Mouse (Mus musculus) midbrain, embryonic 12.5 days (tissue): ENCODE measurements at regions not wholly inside any gene's neighbourhood (a gene's known extent, or its start where the extent isn't known, plus 50 kb on each side); places are given as distances from the start of the nearest gene placed in this dataset.
"Not testable (repeated sequence)": the region's sequence is repeated elsewhere in the genome, so short reads cannot be mapped to it uniquely, and the experiment has no call there.

Experiments used
- ATAC-seq: fragments of 200-750 bp; cut with Nextera tagmentation; 2 replicates; pipeline ENCODE4 v1.8.0; 2017; ENCODE audit warnings: low read depth, moderate TSS enrichment, moderate library complexity; ENCODE audit not compliant: low FRiP score
- H3K27ac ChIP-seq: fragments of 300-500 bp; sonication (generic); replicated peaks from 2 replicates; pipeline ENCODE4 v1.5.1; 2016; ENCODE audit warnings: mild to moderate bottlenecking
- H3K27me3 ChIP-seq: fragments of 300-500 bp; sonication (generic); 2 replicates; pipeline ENCODE4 v1.6.1; 2016; ENCODE audit warnings: mild to moderate bottlenecking
- H3K36me3 ChIP-seq: fragments of 300-500 bp; sonication (generic); 2 replicates; pipeline ENCODE4 v1.6.1; 2016
- H3K4me1 ChIP-seq: fragments of 300-500 bp; sonication (generic); 2 replicates; pipeline ENCODE4 v1.6.1; 2016
- H3K4me2 ChIP-seq: fragments of 300-500 bp; sonication (generic); replicated peaks from 2 replicates; pipeline ENCODE4 v1.6.1; 2016; ENCODE audit warnings: mild to moderate bottlenecking, moderate library complexity
- H3K4me3 ChIP-seq: fragments of 300-500 bp; sonication (generic); 2 replicates; pipeline ENCODE4 v1.5.1; 2016; ENCODE audit warnings: mild to moderate bottlenecking
- H3K9ac ChIP-seq: fragments of 300-500 bp; sonication (generic); replicated peaks from 2 replicates; pipeline ENCODE4 v1.6.1; 2016; ENCODE audit warnings: mild to moderate bottlenecking, moderate library complexity
- H3K9me3 ChIP-seq: fragments of 300-500 bp; sonication (generic); 2 replicates; pipeline ENCODE4 v1.6.1; 2016; ENCODE audit warnings: mild to moderate bottlenecking
- WGBS: fragments of 180-500 bp; shearing (Covaris S2); methylation state at CpG from one replicate; pipeline ENCODE4 v1.1.7; 2016; 5-methylcytosine and 5-hydroxymethylcytosine counted together

GRCm38 (mm10) chr9:11328900-11329299 lies 424.3 kb upstream of the Cntn5 start:
- no peaks in the 10 kb centered on the region for H3K4me1 ChIP-seq
- H3K4me3 ChIP-seq, result no peak overlapping the region
- H3K27ac ChIP-seq, result no peak overlapping the region
- ATAC-seq, result no peak
- H3K4me2 ChIP-seq, result no peak overlapping the region
- H3K36me3 ChIP-seq, result no peaks in the 10 kb centered on the region
- 85% methylated on average over 4 of the region's 4 CpGs for WGBS
- no peak overlapping the region for H3K9ac ChIP-seq
- no peaks in the 10 kb centered on the region for H3K27me3 ChIP-seq
- H3K9me3 ChIP-seq, result no peaks in the 10 kb centered on the region

GRCm38 (mm10) chr9:11317221-11317620 lies 412.6 kb upstream of the Cntn5 start:
- H3K9me3 ChIP-seq, result no peaks in the 10 kb centered on the region
- H3K9ac ChIP-seq, result no peak overlapping the region
- 93% methylated on average over 1 of the region's 1 CpGs for WGBS
- H3K36me3 ChIP-seq, result no peaks in the 10 kb centered on the region
- H3K27ac ChIP-seq, result no peak overlapping the region
- no peaks in the 10 kb centered on the region for H3K4me1 ChIP-seq
- ATAC-seq, result no peak
- H3K27me3 ChIP-seq, result no peaks in the 10 kb centered on the region
- no peak overlapping the region for H3K4me3 ChIP-seq
- H3K4me2 ChIP-seq, result no peak overlapping the region

GRCm38 (mm10) chr9:11297116-11297515 lies 392.5 kb upstream of the Cntn5 start:
- H3K27me3 ChIP-seq, ATAC-seq, H3K9ac ChIP-seq, H3K9me3 ChIP-seq, H3K4me3 ChIP-seq, H3K4me2 ChIP-seq, H3K36me3 ChIP-seq, H3K4me1 ChIP-seq, H3K27ac ChIP-seq: not testable (repeated sequence)
- WGBS, result 96% methylated on average over 17 of the region's 17 CpGs

GRCm38 (mm10) chr9:11285135-11285534 lies 380.6 kb upstream of the Cntn5 start:
- Histone ChIP-seq H3K27ac (no peak overlapping the region), H3K4me2 (no peak overlapping the region), H3K4me3 (no peak overlapping the region), H3K9ac (no peak overlapping the region), H3K4me1 (no peaks in the 10 kb centered on the region), H3K27me3 (no peaks in the 10 kb centered on the region), H3K36me3 (no peaks in the 10 kb centered on the region), H3K9me3 (no peaks in the 10 kb centered on the region)
- no peak for ATAC-seq
- 85% methylated on average over 4 of the region's 4 CpGs for WGBS

GRCm38 (mm10) chr9:11284549-11284948 lies 380.0 kb upstream of the Cntn5 start:
- no peaks in the 10 kb centered on the region for H3K4me1 ChIP-seq
- 74% methylated on average over 1 of the region's 1 CpGs for WGBS
- H3K27me3 ChIP-seq, result no peaks in the 10 kb centered on the region
- ATAC-seq, result no peak
- no peak overlapping the region for H3K27ac ChIP-seq
- no peaks in the 10 kb centered on the region for H3K9me3 ChIP-seq
- H3K9ac ChIP-seq, result no peak overlapping the region
- H3K36me3 ChIP-seq, result no peaks in the 10 kb centered on the region
- H3K4me3 ChIP-seq, result no peak overlapping the region
- H3K4me2 ChIP-seq, result no peak overlapping the region

- no peak for ATAC-seq
- 85% methylated on average over 5 of the region's 5 CpGs for WGBS
Observed at GRCm38 (mm10) chr9:11279409-11280127, 375.0 kb upstream of the Cntn5 start.

GRCm38 (mm10) chr9:11277810-11278209 lies 373.2 kb upstream of the Cntn5 start:
- H3K4me2 ChIP-seq, result no peak overlapping the region
- H3K4me1 ChIP-seq, result no peaks in the 10 kb centered on the region
- H3K4me3 ChIP-seq, result no peak overlapping the region
- no peaks in the 10 kb centered on the region for H3K36me3 ChIP-seq
- H3K27me3 ChIP-seq, result no peaks in the 10 kb centered on the region
- H3K27ac ChIP-seq, result no peak overlapping the region
- no peak for ATAC-seq
- WGBS, result 95% methylated on average over 22 of the region's 22 CpGs
- no peak overlapping the region for H3K9ac ChIP-seq
- no peaks in the 10 kb centered on the region for H3K9me3 ChIP-seq

More at GRCm38 (mm10) chr9:11279409-11280127, 375.0 kb upstream of the Cntn5 start:
- Histone ChIP-seq H3K9ac (no peak overlapping the region), H3K27me3 (no peaks in the 10 kb centered on the region), H3K9me3 (no peaks in the 10 kb centered on the region), H3K4me3 (no peak overlapping the region), H3K36me3 (no peaks in the 10 kb centered on the region), H3K4me1 (no peaks in the 10 kb centered on the region), H3K27ac (no peak overlapping the region), H3K4me2 (no peak overlapping the region)

GRCm38 (mm10) chr9:11276966-11277365 lies 372.4 kb upstream of the Cntn5 start:
- WGBS, result 84% methylated on average over 4 of the region's 4 CpGs
- Histone ChIP-seq H3K9ac (no peak overlapping the region), H3K27ac (no peak overlapping the region), H3K27me3 (no peaks in the 10 kb centered on the region), H3K9me3 (no peaks in the 10 kb centered on the region), H3K4me3 (no peak overlapping the region), H3K4me1 (no peaks in the 10 kb centered on the region), H3K36me3 (no peaks in the 10 kb centered on the region), H3K4me2 (no peak overlapping the region)
- ATAC-seq, result no peak

- H3K27me3 ChIP-seq, result no peaks in the 10 kb centered on the region
- no peaks in the 10 kb centered on the region for H3K9me3 ChIP-seq
- no peak for ATAC-seq
- H3K4me1 ChIP-seq, result no peaks in the 10 kb centered on the region
- no peak overlapping the region for H3K4me3 ChIP-seq
- H3K36me3 ChIP-seq, result no peaks in the 10 kb centered on the region
- H3K27ac ChIP-seq, result no peak overlapping the region
- no peak overlapping the region for H3K9ac ChIP-seq
- no peak overlapping the region for H3K4me2 ChIP-seq
- WGBS, result 91% methylated on average over 1 of the region's 1 CpGs
Observed at GRCm38 (mm10) chr9:11256848-11257247, 352.3 kb upstream of the Cntn5 start.

GRCm38 (mm10) chr9:11206829-11207228 lies 302.3 kb upstream of the Cntn5 start:
- Histone ChIP-seq H3K4me2 (no peak overlapping the region), H3K4me3 (no peak overlapping the region), H3K36me3 (no peaks in the 10 kb centered on the region), H3K4me1 (no peaks in the 10 kb centered on the region), H3K27me3 (no peaks in the 10 kb centered on the region), H3K9ac (no peak overlapping the region), H3K9me3 (no peaks in the 10 kb centered on the region), H3K27ac (no peak overlapping the region)
- WGBS, result 76% methylated on average over 6 of the region's 6 CpGs
- ATAC-seq, result no peak

- H3K27me3 ChIP-seq, result no peaks in the 10 kb centered on the region
- ATAC-seq, result no peak
- no peaks in the 10 kb centered on the region for H3K9me3 ChIP-seq
- no peaks in the 10 kb centered on the region for H3K4me1 ChIP-seq
- no peak overlapping the region for H3K27ac ChIP-seq
- no peaks in the 10 kb centered on the region for H3K36me3 ChIP-seq
- H3K4me2 ChIP-seq, result no peak overlapping the region
- no peak overlapping the region for H3K9ac ChIP-seq
- no peak overlapping the region for H3K4me3 ChIP-seq
Observed at GRCm38 (mm10) chr9:11206267-11206666, 301.7 kb upstream of the Cntn5 start.

GRCm38 (mm10) chr9:11192183-11192582 lies 287.6 kb upstream of the Cntn5 start:
- 5% methylated on average over 2 of the region's 2 CpGs for WGBS
- Histone ChIP-seq H3K9me3 (no peaks in the 10 kb centered on the region), H3K4me1 (no peaks in the 10 kb centered on the region), H3K36me3 (no peaks in the 10 kb centered on the region), H3K27me3 (no peaks in the 10 kb centered on the region), H3K4me2 (no peak overlapping the region), H3K4me3 (no peak overlapping the region), H3K27ac (0 out of 2 replicates have a peak overlapping the region, but pooled peaks have one; percentile 22), H3K9ac (no peak overlapping the region)
- peak; percentile 83 for ATAC-seq

GRCm38 (mm10) chr9:11145799-11146198 lies 241.2 kb upstream of the Cntn5 start:
- 69% methylated on average over 1 of the region's 1 CpGs for WGBS
- Histone ChIP-seq H3K9me3 (no peaks in the 10 kb centered on the region), H3K27ac (no peak overlapping the region), H3K4me2 (no peak overlapping the region), H3K4me1 (no peaks in the 10 kb centered on the region), H3K27me3 (no peaks in the 10 kb centered on the region), H3K9ac (no peak overlapping the region), H3K36me3 (no peaks in the 10 kb centered on the region), H3K4me3 (no peak overlapping the region)
- peak; percentile 60; the same call in 1 of the 2 replicates for ATAC-seq
